Mouse (Mus musculus): ENCODE measurements around the gene Lrrc3b.

Gene Lrrc3b

DNA sequence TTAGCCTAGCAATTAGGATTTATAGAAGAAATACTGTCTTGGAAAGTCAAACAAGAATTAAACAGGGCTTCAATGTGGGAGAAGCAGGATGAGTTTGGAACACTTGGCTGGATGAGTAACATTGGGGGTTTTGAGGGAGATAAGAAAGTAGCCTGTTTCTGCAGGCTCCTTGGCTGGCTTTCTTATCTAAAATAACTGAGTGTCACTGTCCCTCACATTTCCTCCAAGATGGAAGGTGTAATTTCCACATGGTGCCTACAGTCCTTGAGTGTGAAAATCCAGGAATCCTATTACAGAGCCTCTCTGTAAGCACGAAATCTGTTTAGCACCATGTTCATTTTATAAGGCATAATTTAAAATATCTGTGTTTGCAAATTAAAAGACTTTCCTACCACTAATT lies 112.9 kb downstream of the Lrrc3b start:
- no peak for DNase-seq

DNA sequence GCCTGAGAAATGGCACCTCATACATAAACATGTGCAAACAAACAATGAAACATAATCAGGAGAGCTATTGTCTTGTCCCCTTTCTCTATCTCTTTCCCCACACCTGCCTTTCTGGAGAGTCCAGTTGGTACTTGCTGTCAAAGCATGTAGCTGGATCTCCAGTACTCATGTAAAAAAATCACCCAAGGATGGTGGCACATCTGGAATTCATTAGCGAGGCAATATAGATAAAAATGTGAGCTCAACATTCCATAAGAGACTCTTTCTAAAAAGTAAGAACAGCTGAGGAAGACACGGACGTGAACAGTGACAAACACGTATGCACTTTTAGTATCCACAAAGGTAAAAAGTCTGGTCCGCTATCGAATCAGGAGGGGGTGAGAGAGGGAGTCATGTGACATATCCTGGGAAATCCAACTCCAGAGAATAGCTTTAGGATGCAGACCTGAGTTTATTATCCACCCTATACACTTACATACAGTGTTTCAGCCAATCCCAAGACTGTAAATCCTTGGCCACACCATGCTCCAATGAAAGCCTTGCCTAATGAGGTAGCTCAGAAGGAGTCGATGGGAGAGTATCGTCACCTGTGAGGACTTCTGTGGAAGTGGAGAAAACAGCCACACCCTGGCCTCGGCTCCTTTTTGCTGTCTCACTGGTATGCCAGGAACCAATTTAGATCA lies 116.2 kb downstream of the Lrrc3b start:
- no peak for DNase-seq

DNA sequence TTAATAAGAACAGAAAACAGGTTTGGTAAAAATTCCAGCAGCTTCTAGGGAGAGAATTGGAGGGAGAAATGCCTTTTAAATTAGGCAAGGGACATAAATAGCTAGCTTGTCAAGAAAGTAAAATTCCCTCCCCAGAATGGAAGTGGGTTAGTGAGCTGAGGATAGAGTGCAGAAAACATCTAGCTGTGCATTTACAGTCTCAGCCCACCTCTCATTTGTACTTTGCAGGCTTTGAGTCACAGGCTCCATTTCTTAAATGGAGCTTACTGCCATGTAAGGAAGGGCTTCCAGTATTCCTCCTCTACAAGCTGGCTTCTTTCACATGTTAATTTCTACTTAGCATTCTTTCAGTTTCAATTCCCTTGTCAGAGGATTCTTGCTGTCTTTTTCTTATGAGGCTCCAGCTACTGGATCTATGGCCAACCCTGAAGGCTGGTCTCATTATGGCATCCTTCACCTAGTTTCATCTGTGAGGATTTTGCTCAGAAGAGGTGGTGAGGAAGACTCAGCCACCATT lies 119.3 kb downstream of the Lrrc3b start:
- DNase-seq, result no peak

DNA sequence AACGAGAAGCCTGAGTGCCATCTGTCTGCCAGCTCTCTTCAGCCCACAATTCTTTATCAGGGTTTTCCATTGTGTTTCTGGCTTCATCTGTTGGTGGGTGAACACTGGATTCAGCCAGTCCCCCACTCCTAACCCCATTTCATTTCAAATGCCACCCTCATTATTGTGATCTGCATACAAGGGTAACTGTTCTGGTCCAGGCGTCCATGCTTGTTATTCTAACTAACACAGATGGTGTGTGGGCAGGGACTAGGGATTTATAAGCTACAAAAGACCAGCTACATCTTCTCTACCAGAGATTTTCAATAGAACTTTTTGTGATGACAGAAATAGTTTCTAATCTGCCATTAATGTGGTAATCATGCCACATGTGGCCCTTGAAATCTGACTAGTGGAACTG lies 130.2 kb downstream of the Lrrc3b start:
- no peak for DNase-seq

All from B cell, adult 2 months (primary cell).